Mouse (Mus musculus): Measurements from ENCODE around the gene Mgst2. TPM values are rescaled to one million over a fixed set of nuclear protein-coding genes. Genes with fewer than 3 reads are reported as not detected.

Gene Mgst2
- polyA plus RNA-seq, 1 experiment from 2014 or later, result 17.9 TPM

DNA sequence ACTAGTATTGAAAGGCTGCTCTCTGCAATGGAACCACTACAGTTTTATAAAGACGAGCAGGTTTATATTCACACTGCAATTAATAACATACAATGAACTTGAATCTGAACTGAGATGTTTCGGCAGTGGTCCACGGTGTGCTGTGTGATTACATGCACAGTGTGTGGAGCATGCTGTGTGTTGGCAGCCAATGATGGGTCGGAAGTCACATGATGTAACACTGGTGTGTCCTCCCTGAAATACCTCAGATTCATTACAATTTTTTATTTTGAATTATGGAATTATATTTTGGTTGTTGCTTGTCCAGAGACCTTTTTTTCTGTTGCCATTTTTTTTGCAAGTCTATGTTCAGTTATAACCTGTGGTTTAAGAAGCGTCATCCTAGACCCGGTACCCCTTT is 22.8 kb upstream of the Mgst2 start:
- 93% methylated on average over 6 of the region's 6 CpGs for WGBS
- no peak for ATAC-seq (ENCODE audit: insufficient number of reproducible peaks, low FRiP score, low TSS enrichment, low read depth)
- Histone ChIP-seq H3K4me2 (replicated peaks) (no peak overlapping the region), H3K4me3 (replicated peaks) (no peak overlapping the region), H3K9me3 (replicated peaks) (no peaks in the 10 kb centered on the region), H3K27ac (replicated peaks) (no peak overlapping the region), H3K4me1 (no peaks in the 10 kb centered on the region), H3K27me3 (no peaks in the 10 kb centered on the region), H3K36me3 (no peaks in the 10 kb centered on the region), H3K9ac (no peak overlapping the region)

GRCm38 (mm10) chr3:51638260-51638659 is 21.9 kb upstream of the Mgst2 start:
- Histone ChIP-seq H3K27ac (replicated peaks) (no peak overlapping the region), H3K4me3 (replicated peaks) (no peak overlapping the region), H3K9ac (no peak overlapping the region), H3K4me2 (replicated peaks) (no peak overlapping the region), H3K36me3 (no peaks in the 10 kb centered on the region), H3K9me3 (replicated peaks) (no peaks in the 10 kb centered on the region), H3K27me3 (no peaks in the 10 kb centered on the region), H3K4me1 (no peaks in the 10 kb centered on the region)
- ATAC-seq (ENCODE audit: insufficient number of reproducible peaks, low FRiP score, low TSS enrichment, low read depth), result no peak
- WGBS, result 89% methylated on average over 6 of the region's 6 CpGs

DNA sequence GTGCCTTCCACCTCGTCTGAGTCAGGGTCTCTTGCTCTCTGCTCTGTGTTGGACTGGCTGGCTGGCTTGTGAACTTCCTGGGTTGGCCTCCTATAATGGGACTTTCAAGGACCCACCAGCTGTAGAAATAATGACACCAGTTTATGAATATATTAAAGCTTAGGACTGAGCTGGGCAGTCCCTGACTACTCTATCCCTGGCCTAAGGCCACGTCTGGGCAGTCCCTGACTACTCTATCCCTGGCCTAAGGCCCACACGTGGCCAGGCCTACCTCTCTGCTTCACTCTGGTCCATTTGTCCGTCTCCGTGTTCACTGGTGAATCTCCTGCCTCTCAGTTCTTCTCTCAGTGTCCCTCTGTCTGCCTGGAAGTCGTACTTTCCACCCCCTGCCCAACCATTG is 14.7 kb upstream of the Mgst2 start:
- no peak for ATAC-seq (ENCODE audit: insufficient number of reproducible peaks, low FRiP score, low TSS enrichment, low read depth)
- H3K4me2 ChIP-seq (replicated peaks), result no peak overlapping the region
- 85% methylated on average over 6 of the region's 6 CpGs for WGBS

DNA sequence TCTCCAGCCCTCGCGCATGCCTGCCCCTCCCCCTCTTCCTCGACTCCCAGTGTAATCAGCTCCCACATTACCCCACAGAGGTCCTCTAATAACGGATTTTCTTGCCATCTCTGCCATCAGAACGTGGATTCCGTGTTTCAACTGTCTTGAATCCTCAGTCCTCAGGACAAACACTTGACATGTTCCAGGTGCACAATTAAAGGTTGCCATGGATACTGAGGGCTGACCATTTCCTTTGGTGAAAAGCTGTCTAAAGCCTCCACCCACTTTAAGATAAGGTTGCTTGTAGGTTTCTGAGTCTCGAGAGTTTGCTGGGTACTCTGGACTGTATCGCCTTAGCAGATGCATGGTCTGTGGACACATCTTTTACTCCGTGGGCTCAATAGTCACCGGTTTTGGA is 13.9 kb upstream of the Mgst2 start:
- H3K4me1 ChIP-seq, result peaks cover 5% of the 10 kb centered on the region
- H3K4me2 ChIP-seq (replicated peaks), result no peak overlapping the region
- no peaks in the 10 kb centered on the region for H3K27me3 ChIP-seq
- no peak overlapping the region for H3K4me3 ChIP-seq (replicated peaks)
- H3K9ac ChIP-seq, result no peak overlapping the region
- H3K27ac ChIP-seq (replicated peaks), result no peak overlapping the region
- 73% methylated on average over 10 of the region's 10 CpGs for WGBS
- ATAC-seq (ENCODE audit: insufficient number of reproducible peaks, low FRiP score, low TSS enrichment, low read depth), result no peak
- no peaks in the 10 kb centered on the region for H3K9me3 ChIP-seq (replicated peaks)
- no peaks in the 10 kb centered on the region for H3K36me3 ChIP-seq

More for the DNA sequence above, 14.7 kb upstream of the Mgst2 start:
- H3K36me3 ChIP-seq, result no peaks in the 10 kb centered on the region
- no peaks in the 10 kb centered on the region for H3K9me3 ChIP-seq (replicated peaks)
- no peak overlapping the region for H3K9ac ChIP-seq
- H3K4me1 ChIP-seq, result peaks cover 5% of the 10 kb centered on the region
- no peaks in the 10 kb centered on the region for H3K27me3 ChIP-seq
- H3K27ac ChIP-seq (replicated peaks), result no peak overlapping the region
- no peak overlapping the region for H3K4me3 ChIP-seq (replicated peaks)

DNA sequence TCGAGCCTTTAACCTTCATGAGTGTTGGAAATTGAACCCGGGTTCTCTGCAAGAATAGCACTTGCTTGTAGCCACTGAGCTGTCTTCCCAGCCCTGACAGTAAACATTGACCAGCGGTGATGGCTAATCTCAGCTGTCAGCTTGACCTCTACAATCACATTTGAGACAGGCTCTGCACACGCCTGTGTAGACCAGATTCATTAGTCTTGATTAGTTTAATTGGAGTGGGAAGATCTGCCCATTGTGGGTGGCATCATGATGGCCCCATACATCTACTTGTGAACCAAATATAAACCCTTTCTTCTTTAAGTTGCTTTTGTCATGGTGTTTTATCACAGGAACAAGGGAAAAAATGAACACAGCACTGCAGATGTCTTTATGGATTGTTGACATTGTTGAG is 12.8 kb upstream of the Mgst2 start:
- Histone ChIP-seq H3K9ac (no peak overlapping the region), H3K4me1 (peaks cover 9% of the 10 kb centered on the region), H3K4me3 (replicated peaks) (no peak overlapping the region), H3K36me3 (no peaks in the 10 kb centered on the region), H3K27me3 (no peaks in the 10 kb centered on the region), H3K27ac (replicated peaks) (no peak overlapping the region), H3K4me2 (replicated peaks) (no peak overlapping the region), H3K9me3 (replicated peaks) (no peaks in the 10 kb centered on the region)
- ATAC-seq (ENCODE audit: insufficient number of reproducible peaks, low FRiP score, low TSS enrichment, low read depth), result no peak
- WGBS, result 84% methylated on average over 4 of the region's 4 CpGs

DNA sequence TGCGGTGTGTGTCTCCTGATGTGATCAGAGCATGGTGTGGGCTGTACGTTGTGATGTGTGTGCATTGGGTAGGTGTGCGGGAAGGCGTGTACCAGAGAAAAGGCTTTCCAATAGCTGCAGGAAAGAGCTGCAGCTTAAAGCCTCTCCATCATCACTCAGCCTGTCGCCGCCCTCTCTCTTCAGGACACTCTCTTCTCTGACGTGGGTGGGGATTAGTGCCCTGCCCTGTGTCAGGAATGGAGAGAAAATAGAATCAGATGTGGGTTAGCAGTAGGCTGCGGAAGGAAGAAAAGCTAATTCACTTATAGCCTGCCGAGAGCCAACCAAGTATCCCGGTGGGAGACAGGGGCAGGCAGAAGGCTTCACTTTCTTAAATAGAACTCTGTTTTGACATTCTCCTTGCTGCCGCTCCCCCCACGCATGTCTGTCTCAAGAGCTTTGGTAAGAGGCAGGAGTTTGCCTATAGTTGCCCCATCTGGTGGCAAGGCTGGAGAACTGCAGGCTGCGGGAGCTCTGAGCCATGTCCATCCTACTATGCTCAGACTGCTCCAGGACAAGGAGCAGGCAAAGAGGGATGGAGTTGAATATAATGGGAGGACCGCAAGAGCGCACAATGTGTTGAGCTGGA is 12.0 kb upstream of the Mgst2 start:
- Histone ChIP-seq H3K27me3 (no peaks in the 10 kb centered on the region), H3K4me3 (replicated peaks) (peak overlapping the region; percentile 28), H3K4me1 (peaks cover 17% of the 10 kb centered on the region), H3K4me2 (replicated peaks) (peak overlapping the region; percentile 48), H3K36me3 (no peaks in the 10 kb centered on the region), H3K9ac (no peak overlapping the region), H3K9me3 (replicated peaks) (no peaks in the 10 kb centered on the region), H3K27ac (replicated peaks) (no peak overlapping the region)
- 31% methylated on average over 15 of the region's 15 CpGs for WGBS
- peak; percentile 68 for ATAC-seq (ENCODE audit: insufficient number of reproducible peaks, low FRiP score, low TSS enrichment, low read depth)

DNA sequence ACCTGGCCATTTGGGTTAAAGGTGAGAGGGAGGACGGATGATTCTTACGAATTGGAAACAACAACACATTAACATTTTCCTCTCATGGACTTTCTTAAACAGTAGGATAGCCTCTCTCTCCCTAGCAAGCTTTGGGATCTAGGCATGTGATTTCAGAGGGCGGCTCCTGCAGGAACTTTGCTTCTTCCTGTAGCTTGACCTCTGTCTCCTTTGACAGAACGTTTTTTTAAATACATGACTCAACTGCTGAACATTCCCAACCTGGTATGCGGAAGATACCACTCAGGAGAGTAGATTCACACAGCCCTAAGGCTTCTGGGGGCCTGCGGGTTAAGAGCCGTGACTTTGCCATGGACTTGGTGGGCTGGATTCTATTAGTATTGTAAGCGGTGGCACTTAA is 10.7 kb upstream of the Mgst2 start:
- H3K4me2 ChIP-seq (replicated peaks), result no peak overlapping the region
- H3K4me1 ChIP-seq, result peaks cover 17% of the 10 kb centered on the region
- ATAC-seq (ENCODE audit: insufficient number of reproducible peaks, low FRiP score, low TSS enrichment, low read depth), result no peak
- no peak overlapping the region for H3K27ac ChIP-seq (replicated peaks)
- no peaks in the 10 kb centered on the region for H3K9me3 ChIP-seq (replicated peaks)
- no peaks in the 10 kb centered on the region for H3K36me3 ChIP-seq
- WGBS, result 60% methylated on average over 8 of the region's 8 CpGs
- no peak overlapping the region for H3K4me3 ChIP-seq (replicated peaks)
- no peaks in the 10 kb centered on the region for H3K27me3 ChIP-seq
- no peak overlapping the region for H3K9ac ChIP-seq

DNA sequence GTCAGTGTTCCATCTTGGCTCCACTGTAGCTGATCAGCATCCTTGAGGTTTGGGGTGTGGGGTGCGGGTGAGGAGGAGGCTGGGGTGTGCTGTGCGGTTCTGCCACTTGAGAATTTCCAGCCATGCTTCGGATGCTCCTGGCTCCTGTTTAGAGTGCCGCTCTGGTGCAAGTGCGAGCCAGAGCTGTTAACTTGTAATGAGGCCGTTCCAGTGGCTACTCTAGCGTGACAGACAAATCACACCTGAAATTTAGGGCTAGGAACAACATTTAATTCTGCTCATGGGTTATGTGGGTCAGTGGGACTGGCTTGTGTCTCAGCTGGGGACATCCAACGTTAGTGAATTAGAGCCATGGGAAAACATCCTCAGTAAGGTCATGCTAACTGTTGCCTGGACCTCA is 10.2 kb upstream of the Mgst2 start:
- no peak overlapping the region for H3K9ac ChIP-seq
- H3K4me1 ChIP-seq, result peaks cover 17% of the 10 kb centered on the region

GRCm38 (mm10) chr3:51651149-51651548 is 9.0 kb upstream of the Mgst2 start:
- ATAC-seq (ENCODE audit: insufficient number of reproducible peaks, low FRiP score, low TSS enrichment, low read depth), result no peak

More for the DNA sequence above, 10.2 kb upstream of the Mgst2 start:
- no peaks in the 10 kb centered on the region for H3K27me3 ChIP-seq
- no peak overlapping the region for H3K4me3 ChIP-seq (replicated peaks)
- H3K4me2 ChIP-seq (replicated peaks), result no peak overlapping the region
- H3K36me3 ChIP-seq, result no peaks in the 10 kb centered on the region
- H3K27ac ChIP-seq (replicated peaks), result no peak overlapping the region
- ATAC-seq (ENCODE audit: insufficient number of reproducible peaks, low FRiP score, low TSS enrichment, low read depth), result no peak
- H3K9me3 ChIP-seq (replicated peaks), result no peaks in the 10 kb centered on the region
- WGBS, result 70% methylated on average over 8 of the region's 8 CpGs

GRCm38 (mm10) chr3:51652292-51652691 is 7.9 kb upstream of the Mgst2 start:
- Histone ChIP-seq H3K36me3 (no peaks in the 10 kb centered on the region), H3K4me3 (replicated peaks) (peak overlapping the region; percentile 16; the same call in 1 of the 2 replicates), H3K27me3 (no peaks in the 10 kb centered on the region), H3K9ac (no peak overlapping the region), H3K27ac (replicated peaks) (0 out of 2 replicates have a peak overlapping the region, but pooled peaks have one; percentile 14), H3K4me1 (peaks cover 17% of the 10 kb centered on the region), H3K4me2 (replicated peaks) (peak overlapping the region; percentile 42), H3K9me3 (replicated peaks) (no peaks in the 10 kb centered on the region)
- 2% methylated on average over 9 of the region's 9 CpGs for WGBS
- peak; percentile 49; the same call in 1 of the 2 replicates for ATAC-seq (ENCODE audit: insufficient number of reproducible peaks, low FRiP score, low TSS enrichment, low read depth)

More at GRCm38 (mm10) chr3:51651149-51651548, 9.0 kb upstream of the Mgst2 start:
- Histone ChIP-seq H3K9ac (no peak overlapping the region), H3K27ac (replicated peaks) (no peak overlapping the region), H3K27me3 (no peaks in the 10 kb centered on the region), H3K4me1 (peaks cover 17% of the 10 kb centered on the region), H3K4me2 (replicated peaks) (no peak overlapping the region), H3K9me3 (replicated peaks) (no peaks in the 10 kb centered on the region), H3K4me3 (replicated peaks) (no peak overlapping the region), H3K36me3 (no peaks in the 10 kb centered on the region)
- WGBS, result 79% methylated on average over 2 of the region's 2 CpGs

DNA sequence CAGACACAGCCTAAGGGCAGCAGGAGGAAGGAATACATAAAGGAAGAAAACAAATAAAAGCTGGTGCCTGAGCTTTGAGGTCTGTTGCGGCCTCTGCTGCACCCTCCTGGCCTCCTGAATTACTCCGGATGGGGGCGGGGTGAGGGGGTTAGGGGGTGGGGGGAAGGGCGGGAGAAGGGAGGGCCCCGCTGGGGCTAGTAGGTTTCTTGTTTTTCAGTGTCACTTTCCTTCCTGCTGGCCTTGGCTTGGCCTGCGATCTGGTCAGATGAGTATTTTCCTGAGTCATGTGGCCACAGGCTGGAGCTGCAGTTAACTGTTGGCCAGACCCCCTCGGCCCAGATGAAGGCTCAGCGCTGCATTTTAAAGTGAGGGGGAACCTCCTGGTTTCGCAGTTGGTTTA is 7.5 kb upstream of the Mgst2 start:
- 2% methylated on average over 9 of the region's 9 CpGs for WGBS
- Histone ChIP-seq H3K27me3 (no peaks in the 10 kb centered on the region), H3K4me3 (replicated peaks) (peak overlapping the region; percentile 16)

More for the DNA sequence above, 7.5 kb upstream of the Mgst2 start:
- H3K27ac ChIP-seq (replicated peaks), result 0 out of 2 replicates have a peak overlapping the region, but pooled peaks have one; percentile 14
- H3K4me2 ChIP-seq (replicated peaks), result peak overlapping the region; percentile 42
- H3K9ac ChIP-seq, result no peak overlapping the region
- peak; percentile 48 for ATAC-seq (ENCODE audit: insufficient number of reproducible peaks, low FRiP score, low TSS enrichment, low read depth)
- no peaks in the 10 kb centered on the region for H3K36me3 ChIP-seq
- H3K4me1 ChIP-seq, result peaks cover 17% of the 10 kb centered on the region
- H3K9me3 ChIP-seq (replicated peaks), result no peaks in the 10 kb centered on the region

Measured in embryonic facial prominence, embryonic 15.5 days (tissue).